ENCODE assay signal across 8 mouse cellular contexts in the genomic region with DNA sequence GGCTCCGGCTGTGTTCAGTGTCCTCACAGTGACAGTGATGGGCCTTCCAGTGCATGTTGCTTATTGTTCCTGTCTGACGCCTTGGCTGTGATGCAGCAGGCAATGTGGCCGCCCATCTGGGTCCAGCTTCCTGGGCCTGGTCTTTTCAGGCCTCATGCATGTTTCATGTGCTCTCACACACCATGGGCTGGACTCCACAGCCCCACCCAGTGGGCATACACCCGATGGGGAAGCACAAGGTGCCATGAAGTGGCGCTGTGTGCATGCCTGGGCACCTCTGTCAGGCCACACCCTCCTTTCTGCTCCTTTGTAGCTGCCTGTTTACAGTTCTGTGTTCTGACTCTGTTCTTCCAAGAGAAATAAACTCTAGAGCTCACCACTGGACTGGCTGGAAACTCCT. TPM values are rescaled to one million over a fixed set of nuclear protein-coding genes. Genes with fewer than 3 reads are reported as not detected.
DNase-seq lines count a peak whose midpoint lies in the region; ATAC-seq and TF ChIP-seq lines count a peak whose summit lies in the region.

No protein-coding gene starts in this region.

- H3K36me3 ChIP-seq in midbrain, embryonic 13.5 days = peaks cover 75% of the 10 kb centered on the region
- peaks cover 17% of the 10 kb centered on the region for H3K36me3 ChIP-seq in midbrain, embryonic 16.5 days (ENCODE audit: control insufficient read depth, insufficient read depth, low read length)
- peaks cover 56% of the 10 kb centered on the region for H3K36me3 ChIP-seq in lung, embryonic 14.5 days (ENCODE audit: insufficient read depth)
- peaks cover 37% of the 10 kb centered on the region for H3K36me3 ChIP-seq in neural tube, embryonic 15.5 days

- TF ChIP-seq CTCF in lung, embryonic 14.5 days (IDR thresholded peaks at IDR 0.05; ENCODE audit: low read depth) = peak; percentile 32

- no peak overlapping the region for H3K4me2 ChIP-seq in midbrain, embryonic 13.5 days (replicated peaks)
- no peak overlapping the region for H3K4me2 ChIP-seq in midbrain, embryonic 16.5 days (ENCODE audit: low read length)
- no peak overlapping the region for H3K4me2 ChIP-seq in lung, embryonic 14.5 days
- H3K4me2 ChIP-seq in neural tube, embryonic 15.5 days = no peak overlapping the region

- H3K4me1 ChIP-seq in midbrain, embryonic 13.5 days (replicated peaks) = no peaks in the 10 kb centered on the region
- H3K4me1 ChIP-seq in midbrain, embryonic 16.5 days (ENCODE audit: control insufficient read depth, insufficient read depth, low read length) = no peaks in the 10 kb centered on the region
- H3K4me1 ChIP-seq in lung, embryonic 14.5 days (ENCODE audit: insufficient read depth) = no peaks in the 10 kb centered on the region
- no peaks in the 10 kb centered on the region for H3K4me1 ChIP-seq in neural tube, embryonic 15.5 days

- WGBS in midbrain, embryonic 13.5 days = 71% methylated on average over 5 of the region's 5 CpGs
- 61% methylated on average over 5 of the region's 5 CpGs for WGBS in midbrain, embryonic 16.5 days
- WGBS in lung, embryonic 14.5 days = 68% methylated on average over 5 of the region's 5 CpGs
- WGBS in neural tube, embryonic 15.5 days = 63% methylated on average over 5 of the region's 5 CpGs

- peak; percentile 51 to 63 for DNase-seq in cerebellum, postnatal 10 days
- no peak for DNase-seq in cerebellum, adult 18-20 months
- DNase-seq in lung, embryonic 14.5 days = no peak
- peak; percentile 35 for DNase-seq in thymus, postnatal 25 days
- DNase-seq in cerebellum, adult 9-10 months = no peak

- no peak overlapping the region for H3K4me3 ChIP-seq in midbrain, embryonic 13.5 days (replicated peaks)
- no peak overlapping the region for H3K4me3 ChIP-seq in midbrain, embryonic 16.5 days (ENCODE audit: low read depth, low read length)
- H3K4me3 ChIP-seq in lung, embryonic 14.5 days (ENCODE audit: low read depth, low read length) = no peak overlapping the region
- no peak overlapping the region for H3K4me3 ChIP-seq in neural tube, embryonic 15.5 days (replicated peaks)

- ATAC-seq in midbrain, embryonic 13.5 days = peak; percentile 35; the same call in 1 of the 2 replicates
- ATAC-seq in midbrain, embryonic 16.5 days = no peak
- ATAC-seq in lung, embryonic 14.5 days (ENCODE audit: insufficient read depth) = no peak
- ATAC-seq in neural tube, embryonic 15.5 days (ENCODE audit: low FRiP score) = no peak

- H3K27me3 ChIP-seq in midbrain, embryonic 13.5 days = no peaks in the 10 kb centered on the region
- no peaks in the 10 kb centered on the region for H3K27me3 ChIP-seq in midbrain, embryonic 16.5 days (ENCODE audit: control insufficient read depth, insufficient read depth, low read depth, low read length)
- H3K27me3 ChIP-seq in lung, embryonic 14.5 days (ENCODE audit: insufficient read depth, low read length) = no peaks in the 10 kb centered on the region
- no peaks in the 10 kb centered on the region for H3K27me3 ChIP-seq in neural tube, embryonic 15.5 days (replicated peaks)

- H3K9me3 ChIP-seq in midbrain, embryonic 13.5 days = no peaks in the 10 kb centered on the region
- no peaks in the 10 kb centered on the region for H3K9me3 ChIP-seq in midbrain, embryonic 16.5 days (replicated peaks; ENCODE audit: control insufficient read depth, low read length, poor library complexity, severe bottlenecking)
- no peaks in the 10 kb centered on the region for H3K9me3 ChIP-seq in lung, embryonic 14.5 days (ENCODE audit: low read depth, low read length)
- no peaks in the 10 kb centered on the region for H3K9me3 ChIP-seq in neural tube, embryonic 15.5 days (replicated peaks)

- peak overlapping the region; percentile 14; the same call in 1 of the 2 replicates for H3K27ac ChIP-seq in midbrain, embryonic 13.5 days
- no peak overlapping the region for H3K27ac ChIP-seq in midbrain, embryonic 16.5 days (ENCODE audit: low read length)
- H3K27ac ChIP-seq in lung, embryonic 14.5 days (ENCODE audit: low read depth) = no peak overlapping the region
- no peak overlapping the region for H3K27ac ChIP-seq in neural tube, embryonic 15.5 days (replicated peaks)

- H3K9ac ChIP-seq in midbrain, embryonic 13.5 days (replicated peaks) = peak overlapping the region; percentile 28; the same call in 1 of the 2 replicates
- H3K9ac ChIP-seq in midbrain, embryonic 16.5 days (ENCODE audit: low read depth, low read length) = no peak overlapping the region
- H3K9ac ChIP-seq in lung, embryonic 14.5 days = no peak overlapping the region
- no peak overlapping the region for H3K9ac ChIP-seq in neural tube, embryonic 15.5 days (replicated peaks)

RNA-seq across cellular contexts. Expression of a gene that starts 8.2 kb away (rescaled TPM):
- 1.0 and 1.2 TPM in 2 replicates for polyA plus RNA-seq in midbrain, embryonic 13.5 days (2015; fragmentation: Nextera tagmentation; extraction: Ambion mirVana)
- polyA plus RNA-seq in midbrain, embryonic 16.5 days (2015; fragmentation: Nextera tagmentation; extraction: Ambion mirVana) = 0.16 and 0.31 TPM in 2 replicates
- polyA plus RNA-seq in lung, embryonic 14.5 days (2014; fragmentation: Nextera tagmentation; extraction: Ambion mirVana) = 0.37 TPM in 1 of 2 replicates, not detected in the other
- polyA plus RNA-seq in neural tube, embryonic 15.5 days (2015; fragmentation: Nextera tagmentation; extraction: Ambion mirVana) = 0.46 and 1.4 TPM in 2 replicates

RNA-seq across cellular contexts. Expression of a gene that starts 23.5 kb away (rescaled TPM):
- 2.2 and 3.4 TPM in 2 replicates for polyA plus RNA-seq in midbrain, embryonic 13.5 days (2015; fragmentation: Nextera tagmentation; extraction: Ambion mirVana)
- 8.2 and 10.4 TPM in 2 replicates for polyA plus RNA-seq in midbrain, embryonic 16.5 days (2015; fragmentation: Nextera tagmentation; extraction: Ambion mirVana)
- polyA plus RNA-seq in lung, embryonic 14.5 days (2014; fragmentation: Nextera tagmentation; extraction: Ambion mirVana) = 0.83 and 1.4 TPM in 2 replicates
- 7.4 and 10.5 TPM in 2 replicates for polyA plus RNA-seq in neural tube, embryonic 15.5 days (2015; fragmentation: Nextera tagmentation; extraction: Ambion mirVana)

Comparison
In these comparisons a context has a peak if more than half of its experiments do, and no peak if none do; other contexts are left out.
1. DNase-seq: peak in cerebellum, postnatal 10 days (2 of 2) and thymus, postnatal 25 days (single experiment); none in cerebellum, adult 18-20 months (0 of 2), lung, embryonic 14.5 days (single experiment) and cerebellum, adult 9-10 months (single experiment).